Mouse (Mus musculus) hindbrain, embryonic 14.5 days (tissue): ENCODE data around the gene Ccdc172. TPM values are rescaled to one million over a fixed set of nuclear protein-coding genes. Genes with fewer than 3 reads are reported as not detected.

Experiments used
- ATAC-seq: fragments of 200-750 bp; cut with Nextera tagmentation; 2 replicates; pipeline ENCODE4 v1.8.0; 2017; ENCODE audit warnings: moderate number of reproducible peaks, mild to moderate bottlenecking, moderate TSS enrichment, moderate library complexity; ENCODE audit not compliant: low FRiP score
- DNase-seq: peaks from one replicate; pipeline ENCODE4 v3.0.0-alpha.2; 2015; ENCODE audit warnings: low spot score
- H3K27ac ChIP-seq: fragments of 300-500 bp; sonication (generic); 2 replicates; pipeline ENCODE4 v1.5.1; 2014; ENCODE audit warnings: mild to moderate bottlenecking, moderate library complexity
- H3K27me3 ChIP-seq: fragments of 300-500 bp; sonication (generic); 2 replicates; pipeline ENCODE4 v1.6.1; 2014; ENCODE audit warnings: mild to moderate bottlenecking, low read length, mixed read lengths; ENCODE audit not compliant: control insufficient read depth, insufficient read depth
- H3K36me3 ChIP-seq: fragments of 300-500 bp; sonication (generic); replicated peaks from 2 replicates; pipeline ENCODE4 v1.6.1; 2014; ENCODE audit not compliant: control insufficient read depth, insufficient read depth
- H3K4me1 ChIP-seq: fragments of 300-500 bp; sonication (generic); replicated peaks from 2 replicates; pipeline ENCODE4 v1.6.1; 2014; ENCODE audit warnings: antibody characterized with exemption, low read length, mixed read lengths; ENCODE audit not compliant: control insufficient read depth, insufficient read depth
- H3K4me2 ChIP-seq: fragments of 300-500 bp; sonication (generic); replicated peaks from 2 replicates; pipeline ENCODE4 v1.6.1; 2014; ENCODE audit warnings: mild to moderate bottlenecking, moderate library complexity
- H3K4me3 ChIP-seq: fragments of 300-500 bp; sonication (generic); replicated peaks from 2 replicates; pipeline ENCODE4 v1.5.1; 2014; ENCODE audit warnings: mild to moderate bottlenecking, low read length
- H3K9ac ChIP-seq: fragments of 300-500 bp; sonication (generic); 2 replicates; pipeline ENCODE4 v1.6.1; 2014
- H3K9me3 ChIP-seq: fragments of 300-500 bp; sonication (generic); 2 replicates; pipeline ENCODE4 v1.6.1; 2016; ENCODE audit warnings: low read length; ENCODE audit not compliant: control insufficient read depth
- WGBS: fragments of 180-500 bp; shearing (Covaris S2); extraction: QIAGEN DNeasy Blood & Tissue Kit; methylation state at CpG from one replicate; pipeline ENCODE4 v1.1.7; 2014; 5-methylcytosine and 5-hydroxymethylcytosine counted together
- polyA plus RNA-seq: library from polyadenylated mRNA; unstranded; fragments of >200 nt; fragmentation: Nextera tagmentation; extraction: Ambion mirVana; gene quantifications from 2 replicates; pipeline ENCODE4 v1.2.1, GENCODE M21; 2014

Gene Ccdc172
- polyA plus RNA-seq, 1 experiment from 2014 or later = not detected

GRCm38 (mm10) chr19:58500049-58500448 is 11.7 kb upstream of the Ccdc172 start:
- DNase-seq = peak; percentile 46
- Histone ChIP-seq H3K9ac (no peak overlapping the region), H3K36me3 (no peaks in the 10 kb centered on the region), H3K27me3 (no peaks in the 10 kb centered on the region), H3K9me3 (no peaks in the 10 kb centered on the region), H3K4me2 (no peak overlapping the region), H3K4me1 (no peaks in the 10 kb centered on the region), H3K27ac (no peak overlapping the region), H3K4me3 (no peak overlapping the region)
- 57% methylated on average over 2 of the region's 2 CpGs for WGBS
- ATAC-seq = no peak

- H3K27me3 ChIP-seq = no peaks in the 10 kb centered on the region
- H3K4me3 ChIP-seq = no peak overlapping the region
- H3K27ac ChIP-seq = no peak overlapping the region
- no peak overlapping the region for H3K9ac ChIP-seq
- ATAC-seq (no peak), DNase-seq (no peak)
- no peaks in the 10 kb centered on the region for H3K9me3 ChIP-seq
- no peaks in the 10 kb centered on the region for H3K36me3 ChIP-seq
- 100% methylated on average over 1 of the region's 1 CpGs for WGBS
- no peaks in the 10 kb centered on the region for H3K4me1 ChIP-seq
- no peak overlapping the region for H3K4me2 ChIP-seq
Observed at GRCm38 (mm10) chr19:58521696-58522095, 9.9 kb downstream of the Ccdc172 start.

- Histone ChIP-seq H3K4me1 (no peaks in the 10 kb centered on the region), H3K9ac (no peak overlapping the region), H3K27ac (no peak overlapping the region), H3K9me3 (no peaks in the 10 kb centered on the region), H3K4me2 (no peak overlapping the region), H3K36me3 (no peaks in the 10 kb centered on the region), H3K27me3 (no peaks in the 10 kb centered on the region), H3K4me3 (no peak overlapping the region)
- 57% methylated on average over 12 of the region's 12 CpGs for WGBS
- DNase-seq (no peak), ATAC-seq (no peak)
Observed at GRCm38 (mm10) chr19:58523736-58524394, 12.1 kb downstream of the Ccdc172 start.

- DNase-seq = no peak
Observed at GRCm38 (mm10) chr19:58525457-58526239, 13.9 kb downstream of the Ccdc172 start.

GRCm38 (mm10) chr19:58533077-58533476 is 21.3 kb downstream of the Ccdc172 start:
- no peak for DNase-seq
- Histone ChIP-seq H3K27ac (no peak overlapping the region), H3K36me3 (no peaks in the 10 kb centered on the region), H3K27me3 (no peaks in the 10 kb centered on the region), H3K9me3 (no peaks in the 10 kb centered on the region), H3K4me3 (no peak overlapping the region), H3K4me2 (no peak overlapping the region), H3K4me1 (no peaks in the 10 kb centered on the region), H3K9ac (no peak overlapping the region)
- WGBS = 92% methylated on average over 3 of the region's 3 CpGs
- no peak for ATAC-seq

More at GRCm38 (mm10) chr19:58525457-58526239, 13.9 kb downstream of the Ccdc172 start:
- no peaks in the 10 kb centered on the region for H3K36me3 ChIP-seq
- no peaks in the 10 kb centered on the region for H3K9me3 ChIP-seq
- H3K4me3 ChIP-seq = no peak overlapping the region
- WGBS = 75% methylated on average over 12 of the region's 12 CpGs
- H3K4me2 ChIP-seq = no peak overlapping the region
- no peak overlapping the region for H3K27ac ChIP-seq
- H3K27me3 ChIP-seq = no peaks in the 10 kb centered on the region
- H3K4me1 ChIP-seq = no peaks in the 10 kb centered on the region
- no peak for ATAC-seq
- no peak overlapping the region for H3K9ac ChIP-seq

- DNase-seq = no peak
- ATAC-seq = no peak
- Histone ChIP-seq H3K9me3 (no peaks in the 10 kb centered on the region), H3K27ac (no peak overlapping the region), H3K4me3 (no peak overlapping the region), H3K4me1 (no peaks in the 10 kb centered on the region), H3K9ac (no peak overlapping the region), H3K27me3 (no peaks in the 10 kb centered on the region), H3K4me2 (no peak overlapping the region), H3K36me3 (no peaks in the 10 kb centered on the region)
- 92% methylated on average over 10 of the region's 10 CpGs for WGBS
Observed at GRCm38 (mm10) chr19:58536691-58537090, 24.9 kb downstream of the Ccdc172 start.

GRCm38 (mm10) chr19:58540396-58540795 is 28.6 kb downstream of the Ccdc172 start:
- Histone ChIP-seq H3K9ac (no peak overlapping the region), H3K4me3 (no peak overlapping the region), H3K9me3 (no peaks in the 10 kb centered on the region), H3K27me3 (no peaks in the 10 kb centered on the region), H3K27ac (no peak overlapping the region), H3K4me2 (no peak overlapping the region), H3K36me3 (no peaks in the 10 kb centered on the region), H3K4me1 (no peaks in the 10 kb centered on the region)
- WGBS = 89% methylated on average over 5 of the region's 5 CpGs
- ATAC-seq = no peak
- DNase-seq = no peak

GRCm38 (mm10) chr19:58548367-58548766 is 36.6 kb downstream of the Ccdc172 start:
- no peak for ATAC-seq
- Histone ChIP-seq H3K27ac (no peak overlapping the region), H3K4me3 (no peak overlapping the region), H3K4me1 (no peaks in the 10 kb centered on the region), H3K4me2 (no peak overlapping the region), H3K9me3 (no peaks in the 10 kb centered on the region), H3K9ac (no peak overlapping the region), H3K27me3 (no peaks in the 10 kb centered on the region), H3K36me3 (no peaks in the 10 kb centered on the region)
- 60% methylated on average over 4 of the region's 4 CpGs for WGBS
- DNase-seq = no peak

GRCm38 (mm10) chr19:58550489-58550888 is 38.7 kb downstream of the Ccdc172 start:
- 57% methylated on average over 1 of the region's 1 CpGs for WGBS
- Histone ChIP-seq H3K9me3 (no peaks in the 10 kb centered on the region), H3K36me3 (no peaks in the 10 kb centered on the region), H3K4me1 (no peaks in the 10 kb centered on the region), H3K4me3 (no peak overlapping the region), H3K4me2 (no peak overlapping the region), H3K9ac (no peak overlapping the region), H3K27ac (no peak overlapping the region), H3K27me3 (no peaks in the 10 kb centered on the region)
- no peak for ATAC-seq
- no peak for DNase-seq
